Mouse (Mus musculus): ENCODE data around the gene Fer1l5. TPM values are rescaled to one million over a fixed set of nuclear protein-coding genes. Genes with fewer than 3 reads are reported as not detected.

Fer1l5 gene
- total RNA-seq, 2 experiments from 2014 or later, result not detected

- H3K27ac ChIP-seq, result no peak overlapping the region
- intact Hi-C loops (cut with DNase I), result loop anchor here (2.0 to 5.0 kb wide), 2 partner anchors 145 to 325 kb away; partner anchors contain the start of gene Cox5b
- no peak for TF ChIP-seq CTCF (IDR thresholded peaks at IDR 0.05)
- DNase-seq (ENCODE audit: extremely low spot score in 1 of 2, low spot score in 2 of 2), result no peak
- H3K4me3 ChIP-seq, result peak overlapping the region; percentile 89
These were observed 4.4 kb upstream of the Fer1l5 start for GRCm38 (mm10) chr1:36367698-36368097.

- intact Hi-C loops (cut with DNase I), result loop anchor here (2.0 to 5.0 kb wide), 2 partner anchors 144 to 324 kb away; partner anchors contain the start of gene Cox5b
- Histone ChIP-seq H3K4me3 (peak overlapping the region; percentile 89), H3K27ac (peak overlapping the region; percentile 78)
- TF ChIP-seq CTCF (IDR thresholded peaks at IDR 0.05), result no peak
- DNase-seq (ENCODE audit: extremely low spot score in 1 of 2, low spot score in 2 of 2), result no peak
These were observed 3.8 kb upstream of the Fer1l5 start for GRCm38 (mm10) chr1:36368112-36368968.

- DNase-seq (ENCODE audit: extremely low spot score in 1 of 2, low spot score in 2 of 2), result peak; percentile 87 to 90
- peak within 1 kb of the TSS; percentile 78 for H3K27ac ChIP-seq
- peak within 1 kb of the TSS; percentile 89 for H3K4me3 ChIP-seq
- no peak for TF ChIP-seq CTCF (IDR thresholded peaks at IDR 0.05)
- intact Hi-C loops (cut with DNase I), result loop anchor here (1.0 to 5.0 kb wide), 3 partner anchors 102 to 323 kb away; partner anchors contain the start of genes Cnnm4 and Cox5b
These were observed 3.0 kb upstream of the Fer1l5 start, which contains the start of gene Kansl3 for GRCm38 (mm10) chr1:36368969-36369645. Kansl3 (minus strand) TSS chr1:36369181.

- no peak for DNase-seq (ENCODE audit: extremely low spot score in 1 of 2, low spot score in 2 of 2)
These were observed 1.2 kb upstream of the Fer1l5 start for GRCm38 (mm10) chr1:36370918-36371317.

GRCm38 (mm10) chr1:36378880-36379279, 6.8 kb downstream of the Fer1l5 start:
- no peak for TF ChIP-seq CTCF (IDR thresholded peaks at IDR 0.05)
- DNase-seq (ENCODE audit: extremely low spot score in 1 of 2, low spot score in 2 of 2), result no peak
- no peak overlapping the region for H3K4me3 ChIP-seq
- H3K27ac ChIP-seq, result no peak overlapping the region
- intact Hi-C loops (cut with DNase I), result no loop called here

More at GRCm38 (mm10) chr1:36370918-36371317, 1.2 kb upstream of the Fer1l5 start:
- no peak overlapping the region for H3K27ac ChIP-seq
- TF ChIP-seq CTCF (IDR thresholded peaks at IDR 0.05), result no peak
- intact Hi-C loops (cut with DNase I), result no loop called here
- no peak overlapping the region for H3K4me3 ChIP-seq

GRCm38 (mm10) chr1:36379582-36379981, 7.5 kb downstream of the Fer1l5 start:
- intact Hi-C loops (cut with DNase I), result no loop called here

GRCm38 (mm10) chr1:36397041-36397440, 24.9 kb downstream of the Fer1l5 start:
- H3K27ac ChIP-seq, result no peak overlapping the region
- intact Hi-C loops (cut with DNase I), result no loop called here
- DNase-seq (ENCODE audit: extremely low spot score in 1 of 2, low spot score in 2 of 2), result no peak
- H3K4me3 ChIP-seq, result no peak overlapping the region
- TF ChIP-seq CTCF (IDR thresholded peaks at IDR 0.05), result no peak

More at GRCm38 (mm10) chr1:36379582-36379981, 7.5 kb downstream of the Fer1l5 start:
- TF ChIP-seq CTCF (IDR thresholded peaks at IDR 0.05), result no peak; the same call in none of the 2 replicates
- Histone ChIP-seq H3K4me3 (no peak overlapping the region), H3K27ac (no peak overlapping the region)
- no peak for DNase-seq (ENCODE audit: extremely low spot score in 1 of 2, low spot score in 2 of 2)

- no peak for TF ChIP-seq CTCF (IDR thresholded peaks at IDR 0.05)
- no peak overlapping the region for H3K4me3 ChIP-seq
- intact Hi-C loops (cut with DNase I), result no loop called here
- no peak for DNase-seq (ENCODE audit: extremely low spot score in 1 of 2, low spot score in 2 of 2)
- no peak overlapping the region for H3K27ac ChIP-seq
These were observed 29.4 kb downstream of the Fer1l5 start for GRCm38 (mm10) chr1:36401509-36401908.

GRCm38 (mm10) chr1:36404531-36404930, 32.4 kb downstream of the Fer1l5 start:
- H3K27ac ChIP-seq, result no peak overlapping the region
- DNase-seq (ENCODE audit: extremely low spot score in 1 of 2, low spot score in 2 of 2), result no peak
- intact Hi-C loops (cut with DNase I), result no loop called here
- H3K4me3 ChIP-seq, result no peak overlapping the region
- TF ChIP-seq CTCF (IDR thresholded peaks at IDR 0.05), result no peak

GRCm38 (mm10) chr1:36429511-36429910, 57.4 kb downstream of the Fer1l5 start:
- H3K27ac ChIP-seq, result no peak overlapping the region
- no peak for DNase-seq (ENCODE audit: extremely low spot score in 1 of 2, low spot score in 2 of 2)
- TF ChIP-seq CTCF (IDR thresholded peaks at IDR 0.05), result no peak
- intact Hi-C loops (cut with DNase I), result no loop called here
- H3K4me3 ChIP-seq, result no peak overlapping the region

GRCm38 (mm10) chr1:36432999-36433398, 60.9 kb downstream of the Fer1l5 start:
- H3K4me3 ChIP-seq, result no peak overlapping the region
- TF ChIP-seq CTCF (IDR thresholded peaks at IDR 0.05), result no peak
- intact Hi-C loops (cut with DNase I), result no loop called here
- no peak for DNase-seq (ENCODE audit: extremely low spot score in 1 of 2, low spot score in 2 of 2)
- no peak overlapping the region for H3K27ac ChIP-seq

GRCm38 (mm10) chr1:36433616-36434015, 61.5 kb downstream of the Fer1l5 start:
- no peak for TF ChIP-seq CTCF (IDR thresholded peaks at IDR 0.05)

More at GRCm38 (mm10) chr1:36433616-36434015, 61.5 kb downstream of the Fer1l5 start:
- Histone ChIP-seq H3K4me3 (no peak overlapping the region), H3K27ac (no peak overlapping the region)
- DNase-seq (ENCODE audit: extremely low spot score in 1 of 2, low spot score in 2 of 2), result no peak
- intact Hi-C loops (cut with DNase I), result no loop called here
